8 mouse cellular contexts compared by ENCODE assay signal in the genomic region with DNA sequence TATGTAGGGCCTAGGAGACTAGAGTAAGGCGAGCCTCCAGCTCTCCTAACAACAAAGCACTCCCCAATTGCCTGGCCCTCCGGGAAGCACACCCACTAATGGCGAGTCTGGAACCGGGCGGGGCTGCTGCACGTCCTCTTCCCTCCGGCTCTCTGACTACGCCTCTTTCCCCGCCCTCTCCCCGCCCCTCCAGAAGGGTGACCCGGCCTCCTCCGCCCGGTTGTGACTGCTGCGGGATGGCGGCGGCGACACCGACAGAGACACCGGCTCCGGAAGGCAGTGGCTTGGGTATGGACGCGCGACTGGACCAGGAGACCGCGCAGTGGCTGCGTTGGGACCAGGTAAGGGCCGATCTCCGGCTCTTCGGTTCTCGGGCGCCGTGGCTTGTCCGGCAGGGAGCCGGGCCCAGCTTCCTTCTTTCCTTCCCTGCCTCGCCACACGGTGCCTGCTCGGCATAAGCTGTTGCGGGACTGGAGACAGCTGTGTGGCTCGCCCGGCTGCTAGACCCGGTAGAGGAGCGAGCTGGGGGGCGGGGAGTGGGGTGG. TPM values are rescaled to one million over a fixed set of nuclear protein-coding genes. Genes with fewer than 3 reads are reported as not detected.
A peak's percentile ranks its signal among the peaks of the same experiment; 100 is the strongest.
DNase-seq lines count a peak whose midpoint lies in the region; ATAC-seq and TF ChIP-seq lines count a peak whose summit lies in the region.

A gene (plus strand): TSS at position 203 of the 545 bp plus-strand sequence.

- H3K79me2 ChIP-seq in macrophage (ENCODE audit: inconsistent target): peaks cover 29% of the 10 kb centered on the region

- no peaks in the 10 kb centered on the region for H3K9me3 ChIP-seq in hindbrain, postnatal 0 days (ENCODE audit: low read length)

- no peaks in the 10 kb centered on the region for H3K36me3 ChIP-seq in hindbrain, postnatal 0 days (ENCODE audit: insufficient read depth, low read length)
- H3K36me3 ChIP-seq in macrophage (ENCODE audit: inconsistent target): peaks cover 9% of the 10 kb centered on the region; the same call in 1 of the 2 replicates

- peak within 1 kb of the TSS; percentile 66 for H3K4me2 ChIP-seq in hindbrain, postnatal 0 days (ENCODE audit: low read depth, low read length)

- peak within 1 kb of the TSS; percentile 89 for H3K27ac ChIP-seq in gastrocnemius, adult 2 months
- peak within 1 kb of the TSS; percentile 76 for H3K27ac ChIP-seq in hindbrain, postnatal 0 days
- H3K27ac ChIP-seq in left cerebral cortex, adult 2 months: peak within 1 kb of the TSS; percentile 92
- peak within 1 kb of the TSS; percentile 21 for H3K27ac ChIP-seq in macrophage

- peak within 1 kb of the TSS; percentile 73 for H3K9ac ChIP-seq in hindbrain, postnatal 0 days (replicated peaks; ENCODE audit: low read length)

- intact Hi-C loops in gastrocnemius, adult 2 months (cut with DNase I): no loop called here
- intact Hi-C loops in left cerebral cortex, adult 2 months (cut with DNase I): loop anchor here (5.0 to 10.0 kb wide), 3 partner anchors 126 to 1198 kb away; a partner anchor contains a TSS

- peak; percentile 91 for DNase-seq in gastrocnemius, adult 2 months
- peak; percentile 88 for DNase-seq in hindbrain, postnatal 0 days (ENCODE audit: low spot score)
- peak; percentile 77 to 82 for DNase-seq in left cerebral cortex, adult 2 months (ENCODE audit: extremely low spot score in 1 of 2, low spot score in 2 of 2)
- DNase-seq in retina, postnatal 7 days (ENCODE audit: low read depth, low spot score): peak; percentile 53
- DNase-seq in urinary bladder, adult 18-20 months (ENCODE audit: low spot score in 2 of 2): peak; percentile 79 to 82

- peaks cover 8% of the 10 kb centered on the region; the same call in 1 of the 2 replicates for H3K4me1 ChIP-seq in hindbrain, postnatal 0 days (ENCODE audit: insufficient read depth, low read length)

- no peaks in the 10 kb centered on the region for H3K27me3 ChIP-seq in hindbrain, postnatal 0 days (ENCODE audit: insufficient read depth, low read length)

- H3K4me3 ChIP-seq in gastrocnemius, adult 2 months: peak within 1 kb of the TSS; percentile 83
- peak within 1 kb of the TSS; percentile 75 for H3K4me3 ChIP-seq in hindbrain, postnatal 0 days (ENCODE audit: low read length)
- H3K4me3 ChIP-seq in left cerebral cortex, adult 2 months: peak within 1 kb of the TSS; percentile 64
- peak within 1 kb of the TSS; percentile 73 for H3K4me3 ChIP-seq in macrophage (ENCODE audit: inconsistent target)

- ATAC-seq in activated CD4-positive, CD25-positive, alpha-beta regulatory T cell, adult 4 months: peak; percentile 89
- ATAC-seq in common myeloid progenitor, adult 5-6 weeks (replicated peaks; ENCODE audit: low read depth, poor library complexity, severe bottlenecking): peak; percentile 92
- ATAC-seq in hindbrain, postnatal 0 days: peak; percentile 97

- no peak for TF ChIP-seq CTCF in gastrocnemius, adult 2 months (IDR thresholded peaks at IDR 0.05)
- peak; percentile 29 for TF ChIP-seq CTCF in hindbrain, postnatal 0 days (IDR thresholded peaks at IDR 0.05; ENCODE audit: low read depth)
- no peak for TF ChIP-seq CTCF in left cerebral cortex, adult 2 months (IDR thresholded peaks at IDR 0.05)

- WGBS in hindbrain, postnatal 0 days: under 1% methylated on average over 40 of the region's 43 CpGs
- 1% methylated on average over 42 of the region's 43 CpGs for WGBS in macrophage (ENCODE audit: missing documents)

RNA-seq across cellular contexts. Expression of the gene that starts here (rescaled TPM):
- polyA plus RNA-seq in activated CD4-positive, CD25-positive, alpha-beta regulatory T cell, adult 4 months (2017; shearing (Covaris generic)): 10 to 100 TPM; 31.3 to 32.2 TPM
- total RNA-seq in common myeloid progenitor, adult 5-6 weeks (2017): 39.5 and 40.6 TPM in 2 replicates
- 1 to 10 TPM; 1.8 to 2.9 TPM for total RNA-seq in gastrocnemius, adult 2 months (2021)
- 8.6 and 11.4 TPM in 2 replicates for total RNA-seq in hindbrain, postnatal 0 days (2014; rRNA removed)
- polyA plus RNA-seq in hindbrain, postnatal 0 days (2015; fragmentation: Nextera tagmentation; extraction: Ambion mirVana): 14.8 and 17.5 TPM in 2 replicates
- 10 to 100 TPM in 1 of 2 experiments, 1 to 10 TPM in 1; 9.1 to 13.1 TPM for total RNA-seq in left cerebral cortex, adult 2 months (2021)
- total RNA-seq in macrophage (2018; cell fraction: chromatin; rRNA removed): 10 to 100 TPM; 17.4 to 49.6 (median 33.8) TPM
- total RNA-seq in macrophage (2018; cell fraction: cytosol; rRNA removed): 10 to 100 TPM; 14.8 to 31.9 (median 21.2) TPM
- total RNA-seq in macrophage (2018; cell fraction: nucleus; rRNA removed): 10 to 100 TPM; 11.3 to 42.8 (median 21.5) TPM
- polyA plus RNA-seq in macrophage (2018): 25.5 to 41.9 TPM (median 32.8 TPM) in 3 replicates

Comparison
In these comparisons a context has a peak if more than half of its experiments do, and no peak if none do; other contexts are left out.
1. Peak in every context shown above with its lines: DNase-seq, ATAC-seq, H3K4me3 ChIP-seq and H3K27ac ChIP-seq.
2. H3K27ac ChIP-seq: peak in every context shown above with its lines; median percentile 92 in left cerebral cortex, adult 2 months; 89 in gastrocnemius, adult 2 months; 76 in hindbrain, postnatal 0 days; 21 in macrophage.